Mouse (Mus musculus) thymus, postnatal 10 days (tissue): ENCODE results near the gene Mmgt2.

Experiments used
- DNase-seq, 2 experiments: peaks; one replicate each; pipeline ENCODE4 v3.0.0; 2021; ENCODE audit warnings: low spot score in 2 of 2

The Mmgt2 gene

GRCm38 (mm10) chr11:62706141-62706540, 57.7 kb downstream of the Mmgt2 start:
- no peak for DNase-seq

- DNase-seq, result no peak
Observed at GRCm38 (mm10) chr11:62708252-62708651, 59.8 kb downstream of the Mmgt2 start.

DNA sequence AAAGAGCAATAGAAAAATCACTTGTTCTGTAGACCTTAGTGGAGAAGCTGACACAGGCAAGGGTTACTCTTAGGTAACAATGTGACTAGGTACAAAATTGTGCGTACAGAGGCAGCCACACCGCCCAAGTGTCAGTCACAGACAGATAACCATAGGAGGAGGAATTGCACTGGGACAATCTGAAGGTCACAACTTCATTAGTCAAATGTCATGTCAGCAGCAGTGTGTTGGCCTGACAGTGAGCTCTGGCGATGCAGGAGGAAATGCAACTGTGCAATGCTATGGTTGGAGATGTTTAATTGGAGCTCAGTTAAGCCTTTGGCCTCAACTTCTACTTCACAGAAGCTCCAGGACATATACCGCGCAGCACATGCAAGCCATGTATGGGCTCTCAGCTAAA, 62.2 kb downstream of the Mmgt2 start:
- no peak for DNase-seq
